Mouse (Mus musculus) heart, embryonic 11.5 days (tissue): ENCODE results near the gene Zfr2. TPM values are rescaled to one million over a fixed set of nuclear protein-coding genes. Genes with fewer than 3 reads are reported as not detected.

Source experiments
- ATAC-seq: fragments of 200-750 bp; cut with Nextera tagmentation; replicated peaks from 2 replicates; pipeline ENCODE4 v1.8.0; 2017; ENCODE audit warnings: moderate library complexity; ENCODE audit not compliant: insufficient number of reproducible peaks, low FRiP score, low TSS enrichment
- H3K27ac ChIP-seq: fragments of 300-500 bp; sonication (generic); 2 replicates; pipeline ENCODE4 v1.5.1; 2014; ENCODE audit warnings: mild to moderate bottlenecking, low read depth, low read length
- H3K27me3 ChIP-seq: fragments of 300-500 bp; sonication (generic); 2 replicates; pipeline ENCODE4 v1.6.1; 2014; ENCODE audit warnings: mild to moderate bottlenecking, low read length, mixed read lengths; ENCODE audit not compliant: control insufficient read depth, insufficient read depth
- H3K36me3 ChIP-seq: fragments of 300-500 bp; sonication (generic); 2 replicates; pipeline ENCODE4 v1.6.1; 2014; ENCODE audit warnings: mild to moderate bottlenecking, low read length, moderate library complexity, mixed read lengths; ENCODE audit not compliant: control insufficient read depth, insufficient read depth
- H3K4me1 ChIP-seq: fragments of 300-500 bp; sonication (generic); 2 replicates; pipeline ENCODE4 v1.6.1; 2014; ENCODE audit warnings: low read length; ENCODE audit not compliant: control insufficient read depth, insufficient read depth
- H3K4me2 ChIP-seq: fragments of 300-500 bp; sonication (generic); 2 replicates; pipeline ENCODE4 v1.6.1; 2014; ENCODE audit warnings: mild to moderate bottlenecking, moderate library complexity
- H3K4me3 ChIP-seq: fragments of 300-500 bp; sonication (generic); 2 replicates; pipeline ENCODE4 v1.5.1; 2014; ENCODE audit warnings: low read depth, low read length
- H3K9ac ChIP-seq: fragments of 300-500 bp; sonication (generic); 2 replicates; pipeline ENCODE4 v1.6.1; 2014; ENCODE audit warnings: mild to moderate bottlenecking, low read depth, low read length, moderate library complexity
- H3K9me3 ChIP-seq: fragments of 300-500 bp; sonication (generic); replicated peaks from 2 replicates; pipeline ENCODE4 v1.6.1; 2016; ENCODE audit warnings: low read length; ENCODE audit not compliant: control insufficient read depth
- WGBS: fragments of 180-500 bp; shearing (Covaris S2); extraction: QIAGEN DNeasy Blood & Tissue Kit; methylation state at CpG from one replicate; pipeline ENCODE4 v1.1.7; 2014; ENCODE audit not compliant: insufficient replicate concordance; 5-methylcytosine and 5-hydroxymethylcytosine counted together
- polyA plus RNA-seq: library from polyadenylated mRNA; unstranded; fragments of >200 nt; fragmentation: Nextera tagmentation; extraction: Ambion mirVana; gene quantifications from 2 replicates; pipeline ENCODE4 v1.2.1, GENCODE M21; 2014

Zfr2 gene
- polyA plus RNA-seq, 1 experiment from 2014 or later: 2.3 TPM

- H3K4me1 ChIP-seq: peaks cover 33% of the 10 kb centered on the region
- 0 out of 2 replicates have a peak within 1 kb of the TSS, but pooled peaks have one; percentile 80 for H3K4me3 ChIP-seq
- no peaks in the 10 kb centered on the region for H3K36me3 ChIP-seq
- WGBS: 72% methylated on average over 9 of the region's 9 CpGs
- peak within 1 kb of the TSS; percentile 19; the same call in 1 of the 2 replicates for H3K4me2 ChIP-seq
- H3K27me3 ChIP-seq: peaks cover 32% of the 10 kb centered on the region
- no peak for ATAC-seq
- H3K9me3 ChIP-seq: no peaks in the 10 kb centered on the region
- H3K9ac ChIP-seq: no peak within 1 kb of the TSS
- H3K27ac ChIP-seq: no peak within 1 kb of the TSS
Observed at GRCm38 (mm10) chr10:81291511-81292104, 58.7 kb downstream of the Zfr2 start, which contains the start of gene Tjp3. Gene Tjp3, minus strand, starts transcription at chr10:81291581.

- Histone ChIP-seq H3K4me3 (peak within 1 kb of the TSS; percentile 80), H3K4me1 (peaks cover 37% of the 10 kb centered on the region), H3K9ac (peak within 1 kb of the TSS; percentile 79), H3K9me3 (no peaks in the 10 kb centered on the region), H3K27ac (peak within 1 kb of the TSS; percentile 51; the same call in 1 of the 2 replicates), H3K36me3 (no peaks in the 10 kb centered on the region), H3K4me2 (peak within 1 kb of the TSS; percentile 96), H3K27me3 (peaks cover 32% of the 10 kb centered on the region)
- ATAC-seq: peak; percentile 94
- WGBS: under 1% methylated on average over 77 of the region's 80 CpGs
Observed at GRCm38 (mm10) chr10:81292554-81293333, 59.8 kb downstream of the Zfr2 start, which contains the start of gene Pip5k1c. Gene Pip5k1c, plus strand, starts transcription at chr10:81292963.

- Histone ChIP-seq H3K4me2 (peak overlapping the region; percentile 96), H3K27me3 (peaks cover 27% of the 10 kb centered on the region), H3K27ac (peak overlapping the region; percentile 51; the same call in 1 of the 2 replicates), H3K4me1 (peaks cover 43% of the 10 kb centered on the region), H3K36me3 (no peaks in the 10 kb centered on the region), H3K4me3 (peak overlapping the region; percentile 80), H3K9me3 (no peaks in the 10 kb centered on the region), H3K9ac (peak overlapping the region; percentile 79)
- WGBS: 3% methylated on average over 25 of the region's 25 CpGs
- ATAC-seq: no peak; the same call in 1 of the 2 replicates
Observed at GRCm38 (mm10) chr10:81293334-81294030, 60.5 kb downstream of the Zfr2 start.

GRCm38 (mm10) chr10:81294442-81294841, 61.5 kb downstream of the Zfr2 start:
- Histone ChIP-seq H3K9me3 (no peaks in the 10 kb centered on the region), H3K27me3 (peaks cover 24% of the 10 kb centered on the region), H3K36me3 (no peaks in the 10 kb centered on the region), H3K27ac (no peak overlapping the region), H3K4me3 (peak overlapping the region; percentile 80; the same call in 1 of the 2 replicates), H3K4me1 (peaks cover 47% of the 10 kb centered on the region), H3K9ac (peak overlapping the region; percentile 79; the same call in 1 of the 2 replicates), H3K4me2 (peak overlapping the region; percentile 96)
- WGBS: 48% methylated on average over 8 of the region's 8 CpGs
- ATAC-seq: no peak

GRCm38 (mm10) chr10:81295185-81295584, 62.2 kb downstream of the Zfr2 start:
- H3K36me3 ChIP-seq: no peaks in the 10 kb centered on the region
- H3K4me3 ChIP-seq: no peak overlapping the region
- H3K9me3 ChIP-seq: no peaks in the 10 kb centered on the region
- no peak overlapping the region; the same call in 1 of the 2 replicates for H3K4me2 ChIP-seq
- H3K9ac ChIP-seq: no peak overlapping the region
- no peak overlapping the region for H3K27ac ChIP-seq
- H3K4me1 ChIP-seq: peaks cover 55% of the 10 kb centered on the region
- no peak for ATAC-seq
- peaks cover 16% of the 10 kb centered on the region for H3K27me3 ChIP-seq
- WGBS: 83% methylated on average over 6 of the region's 6 CpGs

- H3K4me1 ChIP-seq: peaks cover 67% of the 10 kb centered on the region
- H3K36me3 ChIP-seq: no peaks in the 10 kb centered on the region
- no peaks in the 10 kb centered on the region for H3K27me3 ChIP-seq
- 83% methylated on average over 6 of the region's 6 CpGs for WGBS
- no peak for ATAC-seq
- H3K4me2 ChIP-seq: no peak overlapping the region
- peak overlapping the region; percentile 59; the same call in 1 of the 2 replicates for H3K27ac ChIP-seq
- H3K4me3 ChIP-seq: no peak overlapping the region
- H3K9ac ChIP-seq: no peak overlapping the region
- H3K9me3 ChIP-seq: no peaks in the 10 kb centered on the region
Observed at GRCm38 (mm10) chr10:81297246-81297645, 64.3 kb downstream of the Zfr2 start.

DNA sequence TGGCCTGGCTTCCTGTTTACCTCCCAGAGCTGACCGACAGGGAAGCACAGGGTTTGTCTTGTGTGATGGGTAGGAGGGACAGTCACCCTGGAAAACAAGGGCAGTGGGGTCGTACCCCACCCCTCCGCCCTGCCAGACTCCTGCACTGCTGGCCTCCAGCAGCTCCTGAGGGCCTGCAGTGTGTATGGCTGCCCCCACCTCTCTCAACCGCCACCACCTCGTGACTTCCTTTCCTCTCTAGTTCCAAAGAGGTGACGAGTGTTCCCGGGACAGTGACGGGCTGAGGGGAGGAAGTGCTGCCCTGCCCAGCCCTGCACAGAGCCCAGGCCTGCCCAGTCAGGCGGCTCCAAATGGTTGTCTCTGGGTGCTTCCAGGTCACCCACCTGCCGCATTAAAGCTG, 64.9 kb downstream of the Zfr2 start:
- Histone ChIP-seq H3K27ac (peak overlapping the region; percentile 59; the same call in 1 of the 2 replicates), H3K4me3 (no peak overlapping the region), H3K36me3 (no peaks in the 10 kb centered on the region), H3K27me3 (no peaks in the 10 kb centered on the region), H3K4me2 (peak overlapping the region; percentile 0; the same call in 1 of the 2 replicates), H3K9ac (no peak overlapping the region), H3K4me1 (peaks cover 73% of the 10 kb centered on the region), H3K9me3 (no peaks in the 10 kb centered on the region)
- ATAC-seq: 0 out of 2 replicates have a peak, but pooled peaks have one; percentile 8
- 33% methylated on average over 10 of the region's 10 CpGs for WGBS
